Mouse (Mus musculus): ENCODE measurements around the gene Bnip1.

DNA sequence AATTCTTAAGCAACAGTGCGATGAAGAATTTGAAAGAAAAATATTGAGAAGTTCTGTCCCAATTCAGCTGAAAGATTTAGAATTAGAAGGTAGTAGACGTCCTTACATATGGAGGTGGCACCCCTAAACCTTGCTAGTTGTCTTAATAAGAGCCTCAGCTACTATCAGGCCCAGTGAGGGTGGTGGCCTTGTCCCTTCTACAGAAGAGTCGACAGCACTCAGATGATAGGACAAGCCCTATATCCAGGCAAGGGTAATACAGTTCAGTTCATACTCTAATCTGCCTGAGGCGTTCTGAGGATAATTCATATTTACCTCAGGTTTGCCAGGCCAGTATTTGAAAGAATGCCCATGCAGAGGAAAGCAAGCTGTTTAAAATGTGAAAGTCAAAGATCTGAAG lies 2.9 kb upstream of the Bnip1 start:
- TF ChIP-seq CTCF (IDR thresholded peaks at IDR 0.05; ENCODE audit: insufficient read depth, low read depth, low read length) (no peak), POLR2A (IDR thresholded peaks at IDR 0.05; ENCODE audit: insufficient read depth, low read depth, low read length) (no peak)
